Mouse (Mus musculus) lung, postnatal 0 days (tissue): ENCODE data around the gene Rln1.

Source experiments
- CTCF ChIP-seq: IDR thresholded peaks from 2 replicates; pipeline ENCODE4 v1.5.1; 2016; ENCODE audit warnings: antibody characterized with exemption, mild to moderate bottlenecking
- EP300 ChIP-seq: IDR thresholded peaks from 2 replicates; pipeline ENCODE4 v1.6.1; 2016; ENCODE audit warnings: antibody characterized with exemption, mild to moderate bottlenecking, control low read depth

GRCm38 (mm10) chr19:29296166-29296565, 38.3 kb downstream of the Rln1 start:
- no peak for TF ChIP-seq CTCF
- no peak for TF ChIP-seq EP300
